Mouse (Mus musculus) cerebellum, adult 2 months (tissue): Measurements from ENCODE around the gene Cars.

Experiments
- CTCF ChIP-seq: fragments of 200-500 bp; IDR thresholded peaks from 2 replicates; pipeline ENCODE4 v1.5.1; 2011; ENCODE audit warnings: low read depth, mild to moderate bottlenecking, control low read depth, low read length, moderate library complexity, borderline replicate concordance; ENCODE audit not compliant: insufficient read depth
- POLR2A ChIP-seq: fragments of 200-500 bp; IDR thresholded peaks from 2 replicates; pipeline ENCODE4 v1.6.1; 2011; ENCODE audit warnings: low read length, control low read depth, borderline replicate concordance; ENCODE audit not compliant: insufficient read depth

GRCm38 (mm10) chr7:143614404-143615135, 14.7 kb upstream of the Cars start:
- no peak for TF ChIP-seq CTCF
- TF ChIP-seq POLR2A, result no peak
